Mouse (Mus musculus): ENCODE measurements around the gene Pif1.

Pif1 gene

GRCm38 (mm10) chr9:65561016-65561415 lies 25.9 kb upstream of the Pif1 start:
- no peak for DNase-seq (ENCODE audit: low spot score in 2 of 2)

- DNase-seq (ENCODE audit: low spot score in 2 of 2), result peak; percentile 51 to 59
Observed at GRCm38 (mm10) chr9:65562081-65562506, 24.9 kb upstream of the Pif1 start.

- DNase-seq (ENCODE audit: low spot score in 2 of 2), result no peak
Observed at GRCm38 (mm10) chr9:65563073-65563472, 23.9 kb upstream of the Pif1 start.

GRCm38 (mm10) chr9:65564698-65565097 lies 22.3 kb upstream of the Pif1 start:
- no peak for DNase-seq (ENCODE audit: low spot score in 2 of 2)

- no peak for DNase-seq (ENCODE audit: low spot score in 2 of 2)
Observed at GRCm38 (mm10) chr9:65568787-65569186, 18.2 kb upstream of the Pif1 start.

GRCm38 (mm10) chr9:65569491-65569971 lies 17.4 kb upstream of the Pif1 start:
- DNase-seq (ENCODE audit: low spot score in 2 of 2), result no peak

- no peak for DNase-seq (ENCODE audit: low spot score in 2 of 2)
Observed at GRCm38 (mm10) chr9:65572837-65573236, 14.1 kb upstream of the Pif1 start.

- DNase-seq (ENCODE audit: low spot score in 2 of 2), result no peak
Observed at GRCm38 (mm10) chr9:65574513-65575392, 12.2 kb upstream of the Pif1 start.

GRCm38 (mm10) chr9:65575393-65576196 lies 11.4 kb upstream of the Pif1 start:
- no peak for DNase-seq (ENCODE audit: low spot score in 2 of 2)

GRCm38 (mm10) chr9:65576861-65577510 lies 10.0 kb upstream of the Pif1 start:
- peak in 1 of 2 experiments; percentile 49 for DNase-seq (ENCODE audit: low spot score in 2 of 2)

GRCm38 (mm10) chr9:65577511-65578196 lies 9.3 kb upstream of the Pif1 start:
- no peak for DNase-seq (ENCODE audit: low spot score in 2 of 2)

GRCm38 (mm10) chr9:65578801-65579249 lies 8.1 kb upstream of the Pif1 start:
- DNase-seq (ENCODE audit: low spot score in 2 of 2), result no peak

- DNase-seq (ENCODE audit: low spot score in 2 of 2), result peak; percentile 66 to 76
Observed at GRCm38 (mm10) chr9:65579781-65580371, 7.1 kb upstream of the Pif1 start, which contains the start of gene Plekho2. Plekho2 (minus strand) TSS chr9:65580040.

GRCm38 (mm10) chr9:65580401-65581256 lies 6.3 kb upstream of the Pif1 start:
- DNase-seq (ENCODE audit: low spot score in 2 of 2), result peak; percentile 51 to 70

GRCm38 (mm10) chr9:65583045-65583444 lies 3.9 kb upstream of the Pif1 start:
- DNase-seq (ENCODE audit: low spot score in 2 of 2), result no peak

GRCm38 (mm10) chr9:65587270-65587572 lies 261 bp downstream of the Pif1 start:
- no peak for DNase-seq (ENCODE audit: low spot score in 2 of 2)

- peak in 1 of 2 experiments; percentile 48 for DNase-seq (ENCODE audit: low spot score in 2 of 2)
Observed at GRCm38 (mm10) chr9:65587573-65588358, 806 bp downstream of the Pif1 start.

- DNase-seq (ENCODE audit: low spot score in 2 of 2), result no peak
Observed at GRCm38 (mm10) chr9:65589091-65589490, 2.1 kb downstream of the Pif1 start.

GRCm38 (mm10) chr9:65592721-65593120 lies 5.8 kb downstream of the Pif1 start:
- no peak for DNase-seq (ENCODE audit: low spot score in 2 of 2)
